Mouse (Mus musculus): ENCODE data around the gene Rptor. TPM values are rescaled to one million over a fixed set of nuclear protein-coding genes. Genes with fewer than 3 reads are reported as not detected.
A peak's percentile ranks its signal among the peaks of the same experiment; 100 is the strongest.

The Rptor gene
- total and polyA plus RNA-seq, 3 experiments = 19.7 to 32.4 (median 32.1) TPM

GRCm38 (mm10) chr11:119710822-119711221 lies 108.1 kb downstream of the Rptor start:
- intact Hi-C loops (cut with DNase I) = no loop called here
- Histone ChIP-seq H3K9ac (ENCODE audit: low read depth, low read length) (no peak overlapping the region), H3K36me3 (ENCODE audit: control insufficient read depth, insufficient read depth, low read length) (no peaks in the 10 kb centered on the region), H3K27me3 (ENCODE audit: control insufficient read depth, insufficient read depth, low read length) (no peaks in the 10 kb centered on the region), H3K4me1 (ENCODE audit: control insufficient read depth, insufficient read depth, low read length) (peaks cover 8% of the 10 kb centered on the region), H3K27ac (no peak overlapping the region), H3K4me3 (no peak overlapping the region), H3K79me2 (replicated peaks; ENCODE audit: control insufficient read depth, insufficient read depth, low read length) (peaks cover 3% of the 10 kb centered on the region)
- DNase-seq = no peak
- whole genome bisulfite sequencing = 78% methylated on average over 5 of the region's 5 CpGs
- no peak for TF ChIP-seq POLR2A (IDR thresholded peaks at IDR 0.05; ENCODE audit: insufficient read depth, low read depth, low read length)

GRCm38 (mm10) chr11:119715437-119715836 lies 112.7 kb downstream of the Rptor start:
- H3K36me3 ChIP-seq (ENCODE audit: control insufficient read depth, insufficient read depth, low read length) = no peaks in the 10 kb centered on the region
- intact Hi-C loops (cut with DNase I) = no loop called here
- H3K27me3 ChIP-seq (ENCODE audit: control insufficient read depth, insufficient read depth, low read length) = no peaks in the 10 kb centered on the region
- WGBS = 63% methylated on average over 5 of the region's 5 CpGs
- H3K9ac ChIP-seq (ENCODE audit: low read depth, low read length) = no peak overlapping the region
- no peak for DNase-seq
- TF ChIP-seq CTCF (IDR thresholded peaks at IDR 0.05) (no peak), EP300 (IDR thresholded peaks at IDR 0.05; ENCODE audit: insufficient read depth, low read depth, low read length) (no peak), POLR2A (IDR thresholded peaks at IDR 0.05; ENCODE audit: insufficient read depth, low read depth, low read length) (no peak)
- H3K4me3 ChIP-seq = no peak overlapping the region
- H3K79me2 ChIP-seq (replicated peaks; ENCODE audit: control insufficient read depth, insufficient read depth, low read length) = no peaks in the 10 kb centered on the region; the same call in 1 of the 2 replicates
- H3K27ac ChIP-seq = no peak overlapping the region
- H3K4me1 ChIP-seq (ENCODE audit: control insufficient read depth, insufficient read depth, low read length) = peaks cover 11% of the 10 kb centered on the region

GRCm38 (mm10) chr11:119715841-119716596 lies 113.3 kb downstream of the Rptor start:
- Histone ChIP-seq H3K27me3 (ENCODE audit: control insufficient read depth, insufficient read depth, low read length) (no peaks in the 10 kb centered on the region), H3K79me2 (replicated peaks; ENCODE audit: control insufficient read depth, insufficient read depth, low read length) (no peaks in the 10 kb centered on the region; the same call in 1 of the 2 replicates), H3K27ac (no peak overlapping the region), H3K4me3 (no peak overlapping the region), H3K9ac (ENCODE audit: low read depth, low read length) (no peak overlapping the region), H3K4me1 (ENCODE audit: control insufficient read depth, insufficient read depth, low read length) (peaks cover 12% of the 10 kb centered on the region), H3K36me3 (ENCODE audit: control insufficient read depth, insufficient read depth, low read length) (no peaks in the 10 kb centered on the region)
- no peak for DNase-seq
- TF ChIP-seq EP300 (IDR thresholded peaks at IDR 0.05; ENCODE audit: insufficient read depth, low read depth, low read length) (no peak), CTCF (IDR thresholded peaks at IDR 0.05) (no peak)
- 87% methylated on average over 5 of the region's 5 CpGs for WGBS
- intact Hi-C loops (cut with DNase I) = no loop called here

GRCm38 (mm10) chr11:119718115-119718514 lies 115.4 kb downstream of the Rptor start:
- Histone ChIP-seq H3K36me3 (ENCODE audit: control insufficient read depth, insufficient read depth, low read length) (no peaks in the 10 kb centered on the region), H3K4me1 (ENCODE audit: control insufficient read depth, insufficient read depth, low read length) (peaks cover 12% of the 10 kb centered on the region), H3K27ac (no peak overlapping the region), H3K4me3 (no peak overlapping the region), H3K9ac (ENCODE audit: low read depth, low read length) (no peak overlapping the region), H3K27me3 (ENCODE audit: control insufficient read depth, insufficient read depth, low read length) (no peaks in the 10 kb centered on the region), H3K79me2 (replicated peaks; ENCODE audit: control insufficient read depth, insufficient read depth, low read length) (no peaks in the 10 kb centered on the region; the same call in 1 of the 2 replicates)
- intact Hi-C loops (cut with DNase I) = no loop called here
- TF ChIP-seq POLR2A (IDR thresholded peaks at IDR 0.05; ENCODE audit: insufficient read depth, low read depth, low read length) (no peak), EP300 (IDR thresholded peaks at IDR 0.05; ENCODE audit: insufficient read depth, low read depth, low read length) (no peak), CTCF (IDR thresholded peaks at IDR 0.05) (no peak)
- WGBS = 89% methylated on average over 3 of the region's 3 CpGs
- no peak for DNase-seq

- H3K27ac ChIP-seq = peak overlapping the region; percentile 74
- TF ChIP-seq CTCF (IDR thresholded peaks at IDR 0.05) = no peak
- TF ChIP-seq EP300 (IDR thresholded peaks at IDR 0.05; ENCODE audit: insufficient read depth, low read depth, low read length) = no peak
- no peak for TF ChIP-seq POLR2A (IDR thresholded peaks at IDR 0.05; ENCODE audit: insufficient read depth, low read depth, low read length)
- H3K4me1 ChIP-seq (ENCODE audit: control insufficient read depth, insufficient read depth, low read length) = peaks cover 10% of the 10 kb centered on the region
- H3K79me2 ChIP-seq (replicated peaks; ENCODE audit: control insufficient read depth, insufficient read depth, low read length) = no peaks in the 10 kb centered on the region; the same call in 1 of the 2 replicates
- no peaks in the 10 kb centered on the region for H3K27me3 ChIP-seq (ENCODE audit: control insufficient read depth, insufficient read depth, low read length)
- DNase-seq = peak; percentile 59 to 72
- no peak overlapping the region for H3K4me3 ChIP-seq
- no peaks in the 10 kb centered on the region for H3K36me3 ChIP-seq (ENCODE audit: control insufficient read depth, insufficient read depth, low read length)
- intact Hi-C loops (cut with DNase I) = no loop called here
- 39% methylated on average over 9 of the region's 9 CpGs for WGBS
- H3K9ac ChIP-seq (ENCODE audit: low read depth, low read length) = no peak overlapping the region
Measured at GRCm38 (mm10) chr11:119720101-119721048, 117.7 kb downstream of the Rptor start.

All from heart, adult 2 months (tissue).